Mouse (Mus musculus): ENCODE measurements around the gene Dnah6.

GRCm38 (mm10) chr6:73028853-73029252 lies 192.6 kb downstream of the Dnah6 start:
- TF ChIP-seq CTCF (IDR thresholded peaks at IDR 0.05; ENCODE audit: low read depth) (0 out of 2 replicates have a peak, but pooled peaks have one; percentile 18), EP300 (IDR thresholded peaks at IDR 0.05; ENCODE audit: low read depth) (no peak)
